ENCODE assay signal across 8 mouse cellular contexts in genomic region chr15:99790464-99790863, GRCm38 (mm10).
"Had no signal": no experiment of that assay in that cellular context is flagged by ENCODE, and none has a peak within 500 bp of the region (broad histone marks: within the 10 kb centered on the region; RNA-seq: fewer than 3 reads in every experiment).

No protein-coding gene starts in this region.

- DNase-seq: kidney, adult 18-20 months; kidney, postnatal 14 days; kidney, postnatal 4 days; liver, postnatal 0 days; lung, embryonic 14.5 days; spleen, adult 18-20 months; thymus, adult 18-20 months; thymus, postnatal 36 days had no signal
